In genomic region chr17:13574682-13575444, GRCm38 (mm10) we compare ENCODE assay signal across 14 mouse cellular contexts.
DNase-seq lines count a peak whose midpoint lies in the region; ATAC-seq and TF ChIP-seq lines count a peak whose summit lies in the region.
"Had no signal": no experiment of that assay in that cellular context is flagged by ENCODE, and none has a peak within 500 bp of the region (broad histone marks: within the 10 kb centered on the region; RNA-seq: fewer than 3 reads in every experiment).

No protein-coding gene starts in this region.

- peak; percentile 69 for ATAC-seq in forebrain, embryonic 13.5 days
- ATAC-seq in hindbrain, embryonic 16.5 days: peak; percentile 83
- ATAC-seq in neural tube, embryonic 12.5 days (ENCODE audit: low FRiP score, low read depth): peak; percentile 67
- ATAC-seq in monocyte, adult 5-6 weeks (replicated peaks; ENCODE audit: insufficient number of reproducible peaks, low FRiP score, low TSS enrichment, poor library complexity, severe bottlenecking): no peak

- H3K9ac ChIP-seq in forebrain, embryonic 13.5 days: 0 out of 2 replicates have a peak overlapping the region, but pooled peaks have one; percentile 12
- no peak overlapping the region for H3K9ac ChIP-seq in hindbrain, embryonic 16.5 days (ENCODE audit: low read depth, low read length)
- no peak overlapping the region for H3K9ac ChIP-seq in neural tube, embryonic 12.5 days

- no peaks in the 10 kb centered on the region for H3K27me3 ChIP-seq in forebrain, embryonic 13.5 days
- H3K27me3 ChIP-seq in hindbrain, embryonic 16.5 days (replicated peaks; ENCODE audit: control insufficient read depth, insufficient read depth, low read length): no peaks in the 10 kb centered on the region
- H3K27me3 ChIP-seq in neural tube, embryonic 12.5 days (replicated peaks): no peaks in the 10 kb centered on the region

- no peak overlapping the region for H3K4me2 ChIP-seq in forebrain, embryonic 13.5 days
- H3K4me2 ChIP-seq in hindbrain, embryonic 16.5 days (ENCODE audit: low read length): no peak overlapping the region
- no peak overlapping the region for H3K4me2 ChIP-seq in neural tube, embryonic 12.5 days (replicated peaks)
- H3K4me2 ChIP-seq: liver, embryonic 11.5 days had no signal

- no peak for TF ChIP-seq CTCF in brain, embryonic 14.5 days (IDR thresholded peaks at IDR 0.05; ENCODE audit: borderline replicate concordance, extremely low read depth, insufficient read depth, insufficient read length)

- peak overlapping the region; percentile 85 for H3K27ac ChIP-seq in forebrain, embryonic 13.5 days
- peak overlapping the region; percentile 63 for H3K27ac ChIP-seq in hindbrain, embryonic 16.5 days (ENCODE audit: low read depth, low read length)
- H3K27ac ChIP-seq in neural tube, embryonic 12.5 days: no peak overlapping the region

- no peak for TF ChIP-seq POLR2A in brain, embryonic 14.5 days (IDR thresholded peaks at IDR 0.05; ENCODE audit: borderline replicate concordance, extremely low read depth, insufficient read depth, insufficient read length, poor library complexity, severe bottlenecking)

- DNase-seq in brain, embryonic 14.5 days (ENCODE audit: low read depth): peak; percentile 74
- DNase-seq in frontal cortex, postnatal 10 days (ENCODE audit: low spot score in 2 of 2): no peak
- no peak for DNase-seq in left cerebral cortex, adult 11 months (ENCODE audit: low spot score)
- no peak for DNase-seq in testis, postnatal 10 days (ENCODE audit: low spot score)
- DNase-seq: cerebellum, adult 2 months; heart, postnatal 10 days; kidney, adult 18-20 months; lung, postnatal 10 days; thymus, adult 18-20 months had no signal

- WGBS in forebrain, embryonic 13.5 days: 57% methylated on average over 13 of the region's 13 CpGs
- WGBS in hindbrain, embryonic 16.5 days: 34% methylated on average over 13 of the region's 13 CpGs
- 61% methylated on average over 13 of the region's 13 CpGs for WGBS in neural tube, embryonic 12.5 days

- H3K4me3 ChIP-seq in forebrain, embryonic 13.5 days: no peak overlapping the region
- H3K4me3 ChIP-seq in hindbrain, embryonic 16.5 days (ENCODE audit: low read length): no peak overlapping the region
- no peak overlapping the region for H3K4me3 ChIP-seq in neural tube, embryonic 12.5 days

- peaks cover 36% of the 10 kb centered on the region for H3K4me1 ChIP-seq in forebrain, embryonic 13.5 days
- peaks cover 14% of the 10 kb centered on the region for H3K4me1 ChIP-seq in hindbrain, embryonic 16.5 days (ENCODE audit: control insufficient read depth, insufficient read depth, low read depth, low read length)
- no peaks in the 10 kb centered on the region for H3K4me1 ChIP-seq in neural tube, embryonic 12.5 days

- H3K36me3 ChIP-seq in forebrain, embryonic 13.5 days (ENCODE audit: poor library complexity, severe bottlenecking): no peaks in the 10 kb centered on the region
- no peaks in the 10 kb centered on the region for H3K36me3 ChIP-seq in hindbrain, embryonic 16.5 days (ENCODE audit: control insufficient read depth, insufficient read depth, low read length)
- no peaks in the 10 kb centered on the region for H3K36me3 ChIP-seq in neural tube, embryonic 12.5 days

- no peaks in the 10 kb centered on the region for H3K9me3 ChIP-seq in forebrain, embryonic 13.5 days (replicated peaks)
- no peaks in the 10 kb centered on the region for H3K9me3 ChIP-seq in hindbrain, embryonic 16.5 days (ENCODE audit: control insufficient read depth, low read length)
- H3K9me3 ChIP-seq in neural tube, embryonic 12.5 days: no peaks in the 10 kb centered on the region
